ENCODE assay signal across 8 mouse cellular contexts in genomic region chr3:66978457-66979381, GRCm38 (mm10). TPM values are rescaled to one million over a fixed set of nuclear protein-coding genes. Genes with fewer than 3 reads are reported as not detected.
DNase-seq lines count a peak whose midpoint lies in the region; ATAC-seq and TF ChIP-seq lines count a peak whose summit lies in the region.

No protein-coding gene starts in this region.

- no peak overlapping the region for H3K27ac ChIP-seq in forebrain, postnatal 0 days (ENCODE audit: low read depth, low read length)
- H3K27ac ChIP-seq in hindbrain, postnatal 0 days: no peak overlapping the region
- H3K27ac ChIP-seq in neural tube, embryonic 12.5 days: no peak overlapping the region

- H3K9me3 ChIP-seq in forebrain, postnatal 0 days (ENCODE audit: low read length): no peaks in the 10 kb centered on the region
- H3K9me3 ChIP-seq in hindbrain, postnatal 0 days (ENCODE audit: low read length): no peaks in the 10 kb centered on the region
- H3K9me3 ChIP-seq in neural tube, embryonic 12.5 days: no peaks in the 10 kb centered on the region

- no peaks in the 10 kb centered on the region for H3K36me3 ChIP-seq in forebrain, postnatal 0 days (ENCODE audit: insufficient read depth)
- H3K36me3 ChIP-seq in hindbrain, postnatal 0 days (ENCODE audit: insufficient read depth, low read length): no peaks in the 10 kb centered on the region
- no peaks in the 10 kb centered on the region for H3K36me3 ChIP-seq in neural tube, embryonic 12.5 days

- no peak overlapping the region for H3K9ac ChIP-seq in forebrain, postnatal 0 days
- H3K9ac ChIP-seq in hindbrain, postnatal 0 days (replicated peaks; ENCODE audit: low read length): no peak overlapping the region
- peak overlapping the region; percentile 18; the same call in 1 of the 2 replicates for H3K9ac ChIP-seq in neural tube, embryonic 12.5 days

- intact Hi-C loops in left cerebral cortex, postnatal 25 days (cut with DNase I): no loop called here

- peak; percentile 55 to 57 for DNase-seq in cerebellum, postnatal 10 days
- peak; percentile 50 for DNase-seq in adipocyte (ENCODE audit: low spot score)
- peak; percentile 39 for DNase-seq in forebrain, postnatal 0 days
- DNase-seq in hindbrain, postnatal 0 days (ENCODE audit: low spot score): no peak
- DNase-seq in ovary, postnatal 36 days (ENCODE audit: low spot score): no peak
- no peak for DNase-seq in left cerebral cortex, postnatal 25 days (ENCODE audit: low spot score in 2 of 2)

- no peak overlapping the region for H3K4me3 ChIP-seq in forebrain, postnatal 0 days (ENCODE audit: low read depth, low read length)
- peak overlapping the region; percentile 18 for H3K4me3 ChIP-seq in hindbrain, postnatal 0 days (ENCODE audit: low read length)
- H3K4me3 ChIP-seq in neural tube, embryonic 12.5 days: peak overlapping the region; percentile 18

- ATAC-seq in cerebellum, adult (ENCODE audit: insufficient number of reproducible peaks, low FRiP score, low TSS enrichment): no peak
- ATAC-seq in forebrain, postnatal 0 days: 0 out of 2 replicates have a peak, but pooled peaks have one; percentile 4
- ATAC-seq in hindbrain, postnatal 0 days: no peak
- no peak for ATAC-seq in neural tube, embryonic 12.5 days (ENCODE audit: low FRiP score, low read depth)

- no peak for TF ChIP-seq CTCF in forebrain, postnatal 0 days (IDR thresholded peaks at IDR 0.05; ENCODE audit: low read depth)
- no peak for TF ChIP-seq CTCF in hindbrain, postnatal 0 days (IDR thresholded peaks at IDR 0.05; ENCODE audit: low read depth)

- H3K27me3 ChIP-seq in forebrain, postnatal 0 days (ENCODE audit: insufficient read depth, low read length): peaks cover 88% of the 10 kb centered on the region
- peaks cover 62% of the 10 kb centered on the region for H3K27me3 ChIP-seq in hindbrain, postnatal 0 days (ENCODE audit: insufficient read depth, low read length)
- peaks cover 80% of the 10 kb centered on the region for H3K27me3 ChIP-seq in neural tube, embryonic 12.5 days (replicated peaks)

- WGBS in forebrain, postnatal 0 days: 1% methylated on average over 45 of the region's 45 CpGs
- WGBS in hindbrain, postnatal 0 days: under 1% methylated on average over 45 of the region's 45 CpGs
- WGBS in neural tube, embryonic 12.5 days: under 1% methylated on average over 45 of the region's 45 CpGs

- no peak overlapping the region for H3K4me2 ChIP-seq in forebrain, postnatal 0 days (ENCODE audit: low read depth)
- peak overlapping the region; percentile 25; the same call in 1 of the 2 replicates for H3K4me2 ChIP-seq in hindbrain, postnatal 0 days (ENCODE audit: low read depth, low read length)
- peak overlapping the region; percentile 40 for H3K4me2 ChIP-seq in neural tube, embryonic 12.5 days (replicated peaks)

- no peaks in the 10 kb centered on the region for H3K4me1 ChIP-seq in forebrain, postnatal 0 days (ENCODE audit: insufficient read depth)
- 0 out of 2 replicates have a peak, but pooled peaks cover 3% of the 10 kb centered on the region for H3K4me1 ChIP-seq in hindbrain, postnatal 0 days (ENCODE audit: insufficient read depth, low read length)
- peaks cover 27% of the 10 kb centered on the region for H3K4me1 ChIP-seq in neural tube, embryonic 12.5 days

RNA-seq across cellular contexts. Expression of gene Rsrc1, which starts 2.5 kb away (rescaled TPM):
- 30.5 and 33.6 TPM in 2 replicates for total RNA-seq in forebrain, postnatal 0 days (2014; rRNA removed)
- 25.9 and 27.6 TPM in 2 replicates for polyA plus RNA-seq in forebrain, postnatal 0 days (2015; fragmentation: Nextera tagmentation; extraction: Ambion mirVana)
- total RNA-seq in hindbrain, postnatal 0 days (2014; rRNA removed): 23.8 and 24.1 TPM in 2 replicates
- polyA plus RNA-seq in hindbrain, postnatal 0 days (2015; fragmentation: Nextera tagmentation; extraction: Ambion mirVana): 31.4 and 33.3 TPM in 2 replicates
- polyA plus RNA-seq in neural tube, embryonic 12.5 days (2016; fragmentation: Nextera tagmentation; extraction: Ambion mirVana): 37.9 and 46.7 TPM in 2 replicates
- 10 to 100 TPM; 31.0 to 31.1 TPM for total RNA-seq in left cerebral cortex, postnatal 25 days (2021)

RNA-seq across cellular contexts. Expression of gene Shox2, which starts 2.9 kb away (rescaled TPM):
- total RNA-seq in forebrain, postnatal 0 days (2014; rRNA removed): 2.4 and 3.9 TPM in 2 replicates
- polyA plus RNA-seq in forebrain, postnatal 0 days (2015; fragmentation: Nextera tagmentation; extraction: Ambion mirVana): 2.7 and 5.4 TPM in 2 replicates
- 24.0 and 33.2 TPM in 2 replicates for total RNA-seq in hindbrain, postnatal 0 days (2014; rRNA removed)
- polyA plus RNA-seq in hindbrain, postnatal 0 days (2015; fragmentation: Nextera tagmentation; extraction: Ambion mirVana): 13.8 and 17.6 TPM in 2 replicates
- 28.4 and 28.9 TPM in 2 replicates for polyA plus RNA-seq in neural tube, embryonic 12.5 days (2016; fragmentation: Nextera tagmentation; extraction: Ambion mirVana)
- under 1 TPM in 1 of 2 experiments, not detected in 1; 0.73 TPM for total RNA-seq in left cerebral cortex, postnatal 25 days (2021)

Comparison
In these comparisons a context has a peak if more than half of its experiments do, and no peak if none do; other contexts are left out.
1. DNase-seq: peak in cerebellum, postnatal 10 days (2 of 2), adipocyte (single experiment) and forebrain, postnatal 0 days (single experiment); none in hindbrain, postnatal 0 days (single experiment), ovary, postnatal 36 days (single experiment) and left cerebral cortex, postnatal 25 days (0 of 2).